Mouse (Mus musculus) hindbrain, embryonic 15.5 days (tissue): Measurements from ENCODE around the gene Msantd1. TPM values are rescaled to one million over a fixed set of nuclear protein-coding genes. Genes with fewer than 3 reads are reported as not detected.
A peak's percentile ranks its signal among the peaks of the same experiment; 100 is the strongest.

Source experiments
- ATAC-seq: fragments of 200-750 bp; cut with Nextera tagmentation; 2 replicates; pipeline ENCODE4 v1.8.0; 2017; ENCODE audit warnings: low read depth, moderate number of reproducible peaks, moderate TSS enrichment; ENCODE audit not compliant: low FRiP score
- H3K27ac ChIP-seq: fragments of 300-500 bp; sonication (generic); replicated peaks from 2 replicates; pipeline ENCODE4 v1.5.1; 2015; ENCODE audit warnings: mild to moderate bottlenecking, inconsistent platforms
- H3K27me3 ChIP-seq: fragments of 300-500 bp; sonication (generic); 2 replicates; pipeline ENCODE4 v1.6.1; 2015; ENCODE audit warnings: control low read depth, inconsistent platforms
- H3K36me3 ChIP-seq: fragments of 300-500 bp; sonication (generic); 2 replicates; pipeline ENCODE4 v1.6.1; 2015; ENCODE audit warnings: control low read depth, inconsistent platforms
- H3K4me1 ChIP-seq: fragments of 300-500 bp; sonication (generic); replicated peaks from 2 replicates; pipeline ENCODE4 v1.6.1; 2015; ENCODE audit warnings: control low read depth, inconsistent platforms
- H3K4me2 ChIP-seq: fragments of 300-500 bp; sonication (generic); 2 replicates; pipeline ENCODE4 v1.6.1; 2015; ENCODE audit warnings: moderate library complexity, mild to moderate bottlenecking, inconsistent platforms
- H3K4me3 ChIP-seq: fragments of 300-500 bp; sonication (generic); 2 replicates; pipeline ENCODE4 v1.5.1; 2015; ENCODE audit warnings: mild to moderate bottlenecking, inconsistent platforms
- H3K9ac ChIP-seq: fragments of 300-500 bp; sonication (generic); 2 replicates; pipeline ENCODE4 v1.6.1; 2015; ENCODE audit warnings: inconsistent platforms
- H3K9me3 ChIP-seq: fragments of 300-500 bp; sonication (generic); 2 replicates; pipeline ENCODE4 v1.6.1; 2016; ENCODE audit warnings: control low read depth, inconsistent platforms
- WGBS: fragments of 180-500 bp; shearing (Covaris S2); methylation state at CpG from one replicate; pipeline ENCODE4 v1.1.7; 2015; 5-methylcytosine and 5-hydroxymethylcytosine counted together
- polyA plus RNA-seq: library from polyadenylated mRNA; unstranded; fragments of >200 nt; fragmentation: Nextera tagmentation; extraction: Ambion mirVana; gene quantifications from 2 replicates; pipeline ENCODE4 v1.2.1, GENCODE M21; 2015

Msantd1 gene
- polyA plus RNA-seq, 1 experiment from 2014 or later, result 4.4 TPM

GRCm38 (mm10) chr5:34951161-34951834, 43.5 kb downstream of the Msantd1 start:
- ATAC-seq, result no peak
- Histone ChIP-seq H3K4me2 (peak overlapping the region; percentile 76), H3K4me3 (peak overlapping the region; percentile 70; the same call in 1 of the 2 replicates), H3K27ac (peak overlapping the region; percentile 89), H3K36me3 (peaks cover 3% of the 10 kb centered on the region; the same call in 1 of the 2 replicates), H3K9me3 (no peaks in the 10 kb centered on the region), H3K4me1 (peaks cover 49% of the 10 kb centered on the region), H3K27me3 (no peaks in the 10 kb centered on the region), H3K9ac (peak overlapping the region; percentile 86; the same call in 1 of the 2 replicates)
- WGBS, result 85% methylated on average over 8 of the region's 8 CpGs

DNA sequence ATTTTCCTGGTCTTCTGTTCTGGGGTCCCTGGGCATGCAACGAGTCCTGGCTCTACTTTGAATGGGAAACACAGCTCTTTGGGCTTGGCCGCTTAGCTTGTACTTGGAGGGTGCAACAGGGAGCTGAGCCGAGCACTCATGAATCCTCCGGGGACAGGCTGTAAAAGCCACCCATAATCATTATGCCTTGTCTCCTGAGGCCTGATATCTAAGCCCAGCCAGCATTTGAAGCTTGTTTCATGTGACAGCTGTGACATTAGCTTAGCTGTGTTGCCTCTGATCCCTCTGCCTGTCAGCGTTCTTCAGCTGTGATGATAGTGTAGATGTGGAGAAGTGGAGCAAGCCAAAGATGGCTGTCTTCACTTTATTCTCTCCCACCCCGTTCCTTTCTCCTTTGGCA, 46.7 kb downstream of the Msantd1 start:
- Histone ChIP-seq H3K9ac (no peak overlapping the region), H3K27ac (no peak overlapping the region; the same call in 1 of the 2 replicates), H3K9me3 (no peaks in the 10 kb centered on the region), H3K27me3 (no peaks in the 10 kb centered on the region), H3K4me3 (no peak overlapping the region), H3K4me1 (peaks cover 66% of the 10 kb centered on the region), H3K36me3 (peaks cover 3% of the 10 kb centered on the region; the same call in 1 of the 2 replicates), H3K4me2 (no peak overlapping the region)
- no peak for ATAC-seq
- WGBS, result 55% methylated on average over 6 of the region's 6 CpGs

DNA sequence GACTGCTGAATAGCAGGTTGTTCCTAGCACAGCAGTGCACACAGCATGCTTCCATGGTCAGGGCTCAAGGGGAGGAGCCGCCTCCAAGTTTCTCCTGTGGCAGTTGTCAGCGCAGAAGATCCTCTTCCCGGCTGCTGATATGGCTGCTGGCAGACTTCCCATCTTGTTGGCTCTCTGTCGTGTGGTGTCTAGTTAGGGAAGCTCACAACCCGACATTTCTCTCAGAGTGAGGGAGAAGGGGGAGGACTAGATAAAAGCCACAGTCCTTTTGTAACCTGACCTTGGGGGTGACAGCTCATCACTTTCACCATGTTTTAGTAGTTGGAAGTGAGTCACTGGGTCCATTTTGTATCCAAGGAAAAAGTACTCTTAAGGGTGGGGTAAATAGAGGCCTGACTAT, 47.8 kb downstream of the Msantd1 start:
- WGBS, result 29% methylated on average over 5 of the region's 5 CpGs
- peaks cover 3% of the 10 kb centered on the region; the same call in 1 of the 2 replicates for H3K36me3 ChIP-seq
- no peaks in the 10 kb centered on the region for H3K9me3 ChIP-seq
- H3K27ac ChIP-seq, result no peak overlapping the region
- H3K27me3 ChIP-seq, result no peaks in the 10 kb centered on the region
- ATAC-seq, result no peak
- H3K9ac ChIP-seq, result no peak overlapping the region
- H3K4me3 ChIP-seq, result no peak overlapping the region
- H3K4me1 ChIP-seq, result peaks cover 60% of the 10 kb centered on the region
- H3K4me2 ChIP-seq, result no peak overlapping the region

DNA sequence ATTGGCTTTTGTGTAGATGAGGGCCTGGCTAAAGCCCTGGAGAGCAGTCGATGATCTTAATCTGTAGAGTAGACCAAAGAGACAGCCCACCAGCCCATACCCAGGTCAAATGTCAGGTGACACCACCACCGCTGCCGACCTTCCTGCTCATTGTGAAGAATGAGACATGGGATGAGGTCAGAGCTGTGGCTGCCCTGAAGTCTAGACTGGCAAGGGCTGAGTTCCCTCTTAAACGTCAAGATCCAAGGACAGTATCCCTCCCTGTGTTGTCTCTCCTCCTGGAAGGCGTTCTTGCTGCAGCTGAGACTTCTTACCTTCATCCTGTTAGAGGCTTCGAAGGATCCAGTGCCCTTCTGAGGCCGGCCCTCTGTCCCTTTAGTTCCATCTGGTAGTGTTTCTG, 48.3 kb downstream of the Msantd1 start:
- WGBS, result 80% methylated on average over 7 of the region's 7 CpGs
- Histone ChIP-seq H3K4me3 (no peak overlapping the region), H3K27me3 (no peaks in the 10 kb centered on the region), H3K4me2 (no peak overlapping the region), H3K4me1 (peaks cover 55% of the 10 kb centered on the region), H3K36me3 (peaks cover 3% of the 10 kb centered on the region; the same call in 1 of the 2 replicates), H3K9me3 (no peaks in the 10 kb centered on the region), H3K9ac (no peak overlapping the region), H3K27ac (no peak overlapping the region)
- no peak for ATAC-seq

DNA sequence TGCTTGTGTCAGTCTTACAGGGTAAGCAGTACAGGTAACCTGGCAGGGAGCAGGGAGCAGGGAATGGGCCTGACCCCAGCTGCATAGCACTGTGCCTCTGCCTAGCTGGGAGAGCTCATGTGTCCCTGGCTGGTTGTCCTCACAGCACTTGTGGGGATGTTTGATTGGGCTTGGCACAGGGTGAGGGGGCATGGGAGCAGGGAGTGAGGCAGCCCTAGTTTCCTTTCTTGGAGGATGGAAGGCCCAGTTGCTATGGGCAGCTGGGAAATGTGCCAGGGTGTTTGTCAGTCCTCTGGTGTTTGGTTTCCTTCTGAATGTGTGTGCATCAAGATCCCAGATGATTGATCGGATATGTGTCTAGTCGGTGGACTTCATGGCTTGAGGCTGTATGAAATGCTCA, 49.2 kb downstream of the Msantd1 start:
- Histone ChIP-seq H3K9me3 (no peaks in the 10 kb centered on the region), H3K36me3 (peaks cover 3% of the 10 kb centered on the region; the same call in 1 of the 2 replicates), H3K4me1 (peaks cover 55% of the 10 kb centered on the region), H3K9ac (no peak overlapping the region), H3K4me3 (no peak overlapping the region), H3K27ac (peak overlapping the region; percentile 58), H3K27me3 (no peaks in the 10 kb centered on the region), H3K4me2 (peak overlapping the region; percentile 4; the same call in 1 of the 2 replicates)
- 44% methylated on average over 2 of the region's 2 CpGs for WGBS
- ATAC-seq, result peak; percentile 75

DNA sequence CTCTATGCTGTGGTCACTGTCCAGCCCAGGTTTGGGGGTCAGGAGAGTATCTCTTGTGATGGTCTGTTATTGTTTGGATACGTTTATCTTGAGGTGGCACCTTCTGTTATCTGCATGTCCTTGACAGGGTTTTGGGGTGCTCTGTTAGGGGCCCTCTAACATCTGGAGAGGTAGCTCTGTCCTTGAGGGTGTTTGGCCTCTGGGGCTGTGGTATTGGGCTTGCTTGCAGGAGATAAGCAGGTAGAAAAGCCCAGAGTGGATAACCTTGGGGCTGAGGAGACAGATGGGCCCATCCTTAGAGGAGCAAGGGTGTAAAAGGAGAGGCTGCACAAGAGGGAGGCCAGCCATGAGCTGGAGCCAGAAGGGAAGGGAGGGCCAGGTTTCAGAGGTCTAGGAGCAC, 52.2 kb downstream of the Msantd1 start:
- Histone ChIP-seq H3K36me3 (no peaks in the 10 kb centered on the region), H3K4me3 (no peak overlapping the region), H3K4me1 (peaks cover 45% of the 10 kb centered on the region), H3K9ac (no peak overlapping the region), H3K4me2 (no peak overlapping the region), H3K27ac (no peak overlapping the region), H3K27me3 (no peaks in the 10 kb centered on the region), H3K9me3 (no peaks in the 10 kb centered on the region)
- 97% methylated on average over 1 of the region's 1 CpGs for WGBS
- ATAC-seq, result no peak

DNA sequence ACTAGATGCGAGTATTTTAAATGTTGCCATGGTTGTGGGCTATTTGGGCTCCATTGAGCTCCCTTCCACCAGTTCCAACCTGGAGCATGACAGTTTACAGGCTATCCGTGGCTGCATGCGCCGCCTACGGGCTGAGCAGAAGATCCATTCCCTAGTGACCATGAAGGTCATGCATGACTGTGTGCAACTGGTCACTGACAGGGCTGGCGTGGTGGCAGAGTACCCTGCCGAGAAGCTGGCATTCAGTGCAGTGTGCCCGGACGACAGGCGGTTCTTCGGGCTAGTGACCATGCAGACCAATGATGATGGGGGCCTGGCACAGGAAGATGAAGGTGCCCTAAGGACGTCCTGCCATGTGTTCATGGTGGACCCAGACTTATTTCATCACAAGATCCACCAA, 57.7 kb downstream of the Msantd1 start:
- Histone ChIP-seq H3K4me1 (peaks cover 8% of the 10 kb centered on the region; the same call in 1 of the 2 replicates), H3K36me3 (peaks cover 20% of the 10 kb centered on the region; the same call in 1 of the 2 replicates), H3K9me3 (no peaks in the 10 kb centered on the region), H3K4me3 (no peak overlapping the region), H3K27ac (no peak overlapping the region), H3K4me2 (no peak overlapping the region), H3K27me3 (no peaks in the 10 kb centered on the region), H3K9ac (no peak overlapping the region)
- ATAC-seq, result no peak
- WGBS, result 89% methylated on average over 12 of the region's 12 CpGs

DNA sequence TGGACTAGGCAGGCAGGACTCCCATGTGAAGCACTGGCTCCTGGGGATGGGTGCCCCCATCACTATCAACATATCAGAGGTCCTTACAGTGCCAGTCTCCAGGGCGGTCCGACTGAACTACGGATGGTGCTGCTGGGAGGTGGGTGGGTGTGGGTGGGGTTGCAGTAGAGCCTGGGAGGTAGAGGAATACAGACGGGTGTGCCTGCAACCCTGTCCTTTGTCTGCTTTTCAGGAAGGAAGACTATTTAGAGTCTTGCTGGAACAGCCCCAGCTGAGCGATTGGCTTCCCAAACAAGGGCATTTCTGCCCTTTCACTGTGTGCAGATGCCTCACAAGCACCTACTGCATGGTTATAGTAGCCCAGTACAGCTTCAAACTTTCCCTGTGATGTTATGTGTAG, 60.6 kb downstream of the Msantd1 start:
- Histone ChIP-seq H3K36me3 (peaks cover 25% of the 10 kb centered on the region; the same call in 1 of the 2 replicates), H3K4me2 (no peak overlapping the region), H3K4me1 (no peaks in the 10 kb centered on the region), H3K9me3 (no peaks in the 10 kb centered on the region), H3K9ac (no peak overlapping the region), H3K27me3 (no peaks in the 10 kb centered on the region), H3K27ac (no peak overlapping the region), H3K4me3 (no peak overlapping the region)
- ATAC-seq, result no peak
- 76% methylated on average over 5 of the region's 5 CpGs for WGBS

- no peak for ATAC-seq
- Histone ChIP-seq H3K4me1 (no peaks in the 10 kb centered on the region), H3K27ac (no peak overlapping the region), H3K27me3 (no peaks in the 10 kb centered on the region), H3K4me3 (no peak overlapping the region), H3K4me2 (no peak overlapping the region), H3K9ac (no peak overlapping the region), H3K36me3 (peaks cover 14% of the 10 kb centered on the region; the same call in 1 of the 2 replicates), H3K9me3 (no peaks in the 10 kb centered on the region)
- 96% methylated on average over 3 of the region's 3 CpGs for WGBS
Measured at GRCm38 (mm10) chr5:34972471-34972870, 64.7 kb downstream of the Msantd1 start.

Other genes starting within 250 kb of the Msantd1 start
- gene Nop14, start 247.9 kb upstream of the Msantd1 start, polyA plus RNA-seq, result 20.5 and 21.3 TPM in 2 replicates
- gene Grk4, start 247.6 kb upstream of the Msantd1 start, polyA plus RNA-seq, result 2.3 and 3.8 TPM in 2 replicates
- gene Htt, start 146.3 kb upstream of the Msantd1 start, polyA plus RNA-seq, result 13.8 and 14.4 TPM in 2 replicates
- 42.7 and 44.8 TPM in 2 replicates for gene Rgs12, start 41.4 kb downstream of the Msantd1 start, polyA plus RNA-seq
- 0.34 and 0.70 TPM in 2 replicates for gene Hgfac, start 133.5 kb downstream of the Msantd1 start, polyA plus RNA-seq
- gene Dok7, start 148.8 kb downstream of the Msantd1 start, polyA plus RNA-seq, result 8.7 and 11.6 TPM in 2 replicates
- 145 and 146 TPM in 2 replicates for gene Lrpap1, start 197.8 kb downstream of the Msantd1 start, polyA plus RNA-seq